Mouse (Mus musculus) embryo, embryonic 10 days (tissue): Measurements from ENCODE around the gene Spata17.

Source experiments
- DNase-seq: peaks from one replicate; pipeline ENCODE4 v3.0.0-alpha.2; 2015; ENCODE audit warnings: low spot score

Spata17 gene

DNA sequence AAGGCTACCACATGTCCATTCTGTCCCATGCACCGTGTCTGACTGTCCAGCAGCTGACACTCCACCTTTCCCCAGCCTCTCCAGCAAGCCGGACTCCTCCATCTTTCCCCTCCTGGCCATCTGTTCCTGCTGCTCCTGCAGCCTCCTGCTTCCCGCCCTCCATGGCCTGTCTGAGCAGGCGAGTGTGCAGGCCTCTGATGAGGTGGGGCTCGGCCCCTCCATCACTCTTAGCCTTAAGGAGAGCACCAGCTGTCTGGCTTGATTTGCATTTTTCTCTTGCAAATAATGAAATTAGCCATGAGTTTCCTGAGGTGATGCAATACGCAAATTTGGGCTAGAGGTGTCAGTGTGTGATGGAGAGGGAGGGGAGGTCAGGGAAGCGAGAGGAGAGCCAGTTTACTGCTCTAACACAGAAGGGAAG lies 211.8 kb downstream of the Spata17 start:
- no peak for DNase-seq

DNA sequence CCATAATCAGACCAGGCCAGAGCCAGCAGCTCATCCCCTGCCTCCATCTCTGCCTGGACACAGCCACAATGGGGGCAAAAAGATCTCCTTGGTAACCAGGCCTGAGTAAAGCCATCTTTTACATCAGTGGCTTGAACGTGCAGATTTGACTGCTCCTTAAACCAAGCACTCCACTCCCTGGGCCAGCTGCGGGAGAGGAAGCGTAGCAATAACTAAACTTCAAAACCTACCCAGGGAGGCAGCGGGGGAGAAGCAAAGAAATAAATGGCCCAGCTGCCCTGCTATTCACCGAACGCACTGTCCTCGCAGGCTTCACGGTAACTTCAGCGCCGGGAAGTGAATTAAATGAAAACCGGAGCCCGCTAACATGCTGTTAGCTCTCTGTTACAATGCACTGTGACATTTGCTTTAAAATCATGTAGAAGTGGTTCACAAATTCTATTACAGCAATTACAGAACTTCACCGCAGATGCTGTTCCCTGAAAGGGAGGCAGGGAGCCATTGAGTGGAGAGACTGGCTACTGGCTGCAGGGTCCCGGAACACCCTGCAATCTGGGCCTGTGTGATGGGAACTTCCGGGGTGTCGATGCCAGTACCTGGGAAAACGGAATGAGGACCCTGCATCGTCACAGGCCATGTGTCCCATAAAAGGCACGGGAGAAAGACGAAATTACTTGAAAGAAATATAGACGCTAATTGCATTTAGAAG lies 217.5 kb downstream of the Spata17 start:
- no peak for DNase-seq
